Comparison of ENCODE assay signal across 18 mouse cellular contexts in the genomic region with DNA sequence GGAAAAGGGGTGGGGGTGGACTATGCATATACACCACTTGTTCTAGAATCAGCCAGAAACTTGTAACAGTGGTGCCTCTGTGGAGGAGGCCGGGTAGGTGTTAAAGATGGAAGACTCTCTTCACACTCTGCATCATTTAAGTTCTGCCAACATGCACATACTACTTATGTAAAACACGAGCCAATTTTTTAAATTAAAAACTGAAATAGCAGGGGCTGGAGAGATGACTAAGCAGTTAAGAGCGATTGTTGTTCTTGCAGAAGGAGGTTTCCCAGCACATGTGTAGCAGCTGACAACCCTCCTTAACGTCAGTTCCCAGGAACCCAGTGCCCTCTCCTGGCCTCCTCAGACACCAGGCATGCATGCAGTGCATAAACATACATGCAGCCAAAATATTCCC. TPM values are rescaled to one million over a fixed set of nuclear protein-coding genes. Genes with fewer than 3 reads are reported as not detected.
"Had no signal": no experiment of that assay in that cellular context is flagged by ENCODE, and none has a peak within 500 bp of the region (broad histone marks: within the 10 kb centered on the region; RNA-seq: fewer than 3 reads in every experiment).

No protein-coding gene starts in this region.

- DNase-seq: kidney, adult 11 months; kidney, adult 9 months; kidney, postnatal 10 days; liver; liver, embryonic 13.5 days; liver, postnatal 0 days; lung, postnatal 36 days; midbrain, embryonic 14.5 days; thymus, postnatal 4 days had no signal

- H3K4me3 ChIP-seq: limb, embryonic 12.5 days; liver, embryonic 13.5 days; myocyte; neural tube, embryonic 15.5 days; stomach, embryonic 15.5 days had no signal

- H3K27ac ChIP-seq: limb, embryonic 12.5 days; liver, embryonic 13.5 days; neural tube, embryonic 15.5 days; stomach, embryonic 15.5 days had no signal

- ATAC-seq: liver, postnatal 0 days had no signal

RNA-seq across cellular contexts. Expression of gene Tm4sf4, which starts 55.5 kb away (rescaled TPM):
- total RNA-seq: layer of hippocampus, adult 8-10 months; layer of hippocampus, postnatal 14 days; left cerebral cortex, adult 8-10 months; left cerebral cortex, postnatal 25 days; megakaryocyte progenitor cell, adult 5-6 weeks had no signal
